Mouse (Mus musculus): ENCODE measurements at regions not wholly inside any gene's neighbourhood (a gene's known extent, or its start where the extent isn't known, plus 50 kb on each side); places are given as distances from the start of the nearest gene placed in this dataset.

GRCm38 (mm10) chr10:9569277-9569676, 105.7 kb downstream of the Samd5 start:
- no peaks in the 10 kb centered on the region for H3K79me3 ChIP-seq (ENCODE audit: low read depth)
- no peak overlapping the region for H3ac ChIP-seq (ENCODE audit: control insufficient read depth, insufficient read length, low read depth)

GRCm38 (mm10) chr10:9557517-9558065, 117.4 kb downstream of the Samd5 start:
- no peak for TF ChIP-seq CEBPB (IDR thresholded peaks at IDR 0.05; ENCODE audit: low read depth)
- no peak for TF ChIP-seq FOSL1 (IDR thresholded peaks at IDR 0.05; ENCODE audit: insufficient read depth, low read length, poor library complexity, severe bottlenecking)
- no peak for TF ChIP-seq CTCF (IDR thresholded peaks at IDR 0.05; ENCODE audit: control insufficient read depth, insufficient read depth, insufficient read length)
- no peak for TF ChIP-seq MYOD1 (IDR thresholded peaks at IDR 0.05; ENCODE audit: control insufficient read depth, insufficient read length, low read depth)
- TF ChIP-seq USF1 (IDR thresholded peaks at IDR 0.05; ENCODE audit: low read depth), result no peak
- no peak for TF ChIP-seq MAX (IDR thresholded peaks at IDR 0.05)
- TF ChIP-seq MYOG (IDR thresholded peaks at IDR 0.05; ENCODE audit: control insufficient read depth, extremely low read depth, insufficient read length), result no peak
- no peak overlapping the region for H3ac ChIP-seq (ENCODE audit: control insufficient read depth, insufficient read length, low read depth)
- H3K4me3 ChIP-seq (ENCODE audit: insufficient read depth, poor library complexity, severe bottlenecking), result no peak overlapping the region
- H3K79me3 ChIP-seq (ENCODE audit: low read depth), result no peaks in the 10 kb centered on the region
- no peaks in the 10 kb centered on the region for H3K36me3 ChIP-seq (ENCODE audit: control insufficient read depth, insufficient read depth)
- H3K79me2 ChIP-seq (ENCODE audit: control insufficient read depth, insufficient read depth), result no peaks in the 10 kb centered on the region
- no peaks in the 10 kb centered on the region for H3K27me3 ChIP-seq (ENCODE audit: control insufficient read depth, insufficient read depth, insufficient read length)

More at GRCm38 (mm10) chr10:9569277-9569676, 105.7 kb downstream of the Samd5 start:
- Histone ChIP-seq H3K4me3 (ENCODE audit: insufficient read depth, poor library complexity, severe bottlenecking) (no peak overlapping the region), H3K27me3 (ENCODE audit: control insufficient read depth, insufficient read depth, insufficient read length) (no peaks in the 10 kb centered on the region), H3K79me2 (ENCODE audit: control insufficient read depth, insufficient read depth) (no peaks in the 10 kb centered on the region), H3K36me3 (ENCODE audit: control insufficient read depth, insufficient read depth) (no peaks in the 10 kb centered on the region)
- TF ChIP-seq MYOG (IDR thresholded peaks at IDR 0.05; ENCODE audit: control insufficient read depth, extremely low read depth, insufficient read length), result no peak
- TF ChIP-seq MYOD1 (IDR thresholded peaks at IDR 0.05; ENCODE audit: control insufficient read depth, insufficient read length, low read depth), result no peak
- no peak for TF ChIP-seq MAX (IDR thresholded peaks at IDR 0.05)
- no peak for TF ChIP-seq USF1 (IDR thresholded peaks at IDR 0.05; ENCODE audit: low read depth)
- TF ChIP-seq CEBPB (IDR thresholded peaks at IDR 0.05; ENCODE audit: low read depth), result no peak
- TF ChIP-seq FOSL1 (IDR thresholded peaks at IDR 0.05; ENCODE audit: insufficient read depth, low read length, poor library complexity, severe bottlenecking), result no peak
- TF ChIP-seq CTCF (IDR thresholded peaks at IDR 0.05; ENCODE audit: control insufficient read depth, insufficient read depth, insufficient read length), result no peak

GRCm38 (mm10) chr10:9557092-9557491, 117.9 kb downstream of the Samd5 start:
- Histone ChIP-seq H3K79me2 (ENCODE audit: control insufficient read depth, insufficient read depth) (no peaks in the 10 kb centered on the region), H3ac (ENCODE audit: control insufficient read depth, insufficient read length, low read depth) (no peak overlapping the region), H3K27me3 (ENCODE audit: control insufficient read depth, insufficient read depth, insufficient read length) (no peaks in the 10 kb centered on the region), H3K36me3 (ENCODE audit: control insufficient read depth, insufficient read depth) (no peaks in the 10 kb centered on the region), H3K4me3 (ENCODE audit: insufficient read depth, poor library complexity, severe bottlenecking) (no peak overlapping the region), H3K79me3 (ENCODE audit: low read depth) (no peaks in the 10 kb centered on the region)
- TF ChIP-seq CEBPB (IDR thresholded peaks at IDR 0.05; ENCODE audit: low read depth) (no peak), USF1 (IDR thresholded peaks at IDR 0.05; ENCODE audit: low read depth) (no peak), MYOD1 (IDR thresholded peaks at IDR 0.05; ENCODE audit: control insufficient read depth, insufficient read length, low read depth) (no peak), MAX (IDR thresholded peaks at IDR 0.05) (no peak), CTCF (IDR thresholded peaks at IDR 0.05; ENCODE audit: control insufficient read depth, insufficient read depth, insufficient read length) (no peak), MYOG (IDR thresholded peaks at IDR 0.05; ENCODE audit: control insufficient read depth, extremely low read depth, insufficient read length) (no peak), FOSL1 (IDR thresholded peaks at IDR 0.05; ENCODE audit: insufficient read depth, low read length, poor library complexity, severe bottlenecking) (no peak)

GRCm38 (mm10) chr10:9553946-9554345, 121.1 kb downstream of the Samd5 start:
- H3K4me3 ChIP-seq (ENCODE audit: insufficient read depth, poor library complexity, severe bottlenecking), result no peak overlapping the region
- H3K36me3 ChIP-seq (ENCODE audit: control insufficient read depth, insufficient read depth), result no peaks in the 10 kb centered on the region
- H3K27me3 ChIP-seq (ENCODE audit: control insufficient read depth, insufficient read depth, insufficient read length), result no peaks in the 10 kb centered on the region
- H3K79me3 ChIP-seq (ENCODE audit: low read depth), result no peaks in the 10 kb centered on the region
- no peak overlapping the region for H3ac ChIP-seq (ENCODE audit: control insufficient read depth, insufficient read length, low read depth)
- no peaks in the 10 kb centered on the region for H3K79me2 ChIP-seq (ENCODE audit: control insufficient read depth, insufficient read depth)
- TF ChIP-seq FOSL1 (IDR thresholded peaks at IDR 0.05; ENCODE audit: insufficient read depth, low read length, poor library complexity, severe bottlenecking) (no peak), USF1 (IDR thresholded peaks at IDR 0.05; ENCODE audit: low read depth) (no peak), CEBPB (IDR thresholded peaks at IDR 0.05; ENCODE audit: low read depth) (no peak), MYOD1 (IDR thresholded peaks at IDR 0.05; ENCODE audit: control insufficient read depth, insufficient read length, low read depth) (no peak), MYOG (IDR thresholded peaks at IDR 0.05; ENCODE audit: control insufficient read depth, extremely low read depth, insufficient read length) (no peak), MAX (IDR thresholded peaks at IDR 0.05) (no peak)

GRCm38 (mm10) chr10:9549913-9550709, 124.9 kb downstream of the Samd5 start:
- no peak for TF ChIP-seq USF1 (IDR thresholded peaks at IDR 0.05; ENCODE audit: low read depth)
- no peak for TF ChIP-seq FOSL1 (IDR thresholded peaks at IDR 0.05; ENCODE audit: insufficient read depth, low read length, poor library complexity, severe bottlenecking)
- TF ChIP-seq MYOG (IDR thresholded peaks at IDR 0.05; ENCODE audit: control insufficient read depth, extremely low read depth, insufficient read length), result no peak
- TF ChIP-seq MYOD1 (IDR thresholded peaks at IDR 0.05; ENCODE audit: control insufficient read depth, insufficient read length, low read depth), result no peak
- TF ChIP-seq CEBPB (IDR thresholded peaks at IDR 0.05; ENCODE audit: low read depth), result no peak
- no peak for TF ChIP-seq CTCF (IDR thresholded peaks at IDR 0.05; ENCODE audit: control insufficient read depth, insufficient read depth, insufficient read length)
- no peak for TF ChIP-seq MAX (IDR thresholded peaks at IDR 0.05)
- Histone ChIP-seq H3K79me3 (ENCODE audit: low read depth) (no peaks in the 10 kb centered on the region), H3ac (ENCODE audit: control insufficient read depth, insufficient read length, low read depth) (no peak overlapping the region), H3K27me3 (ENCODE audit: control insufficient read depth, insufficient read depth, insufficient read length) (no peaks in the 10 kb centered on the region), H3K79me2 (ENCODE audit: control insufficient read depth, insufficient read depth) (no peaks in the 10 kb centered on the region), H3K36me3 (ENCODE audit: control insufficient read depth, insufficient read depth) (no peaks in the 10 kb centered on the region), H3K4me3 (ENCODE audit: insufficient read depth, poor library complexity, severe bottlenecking) (no peak overlapping the region)

Measured in C2C12 (cell line).